Mouse (Mus musculus): ENCODE results near the gene Zkscan1. TPM values are rescaled to one million over a fixed set of nuclear protein-coding genes. Genes with fewer than 3 reads are reported as not detected.

Gene Zkscan1
- polyA plus RNA-seq, 1 experiment: 14.3 TPM

DNA sequence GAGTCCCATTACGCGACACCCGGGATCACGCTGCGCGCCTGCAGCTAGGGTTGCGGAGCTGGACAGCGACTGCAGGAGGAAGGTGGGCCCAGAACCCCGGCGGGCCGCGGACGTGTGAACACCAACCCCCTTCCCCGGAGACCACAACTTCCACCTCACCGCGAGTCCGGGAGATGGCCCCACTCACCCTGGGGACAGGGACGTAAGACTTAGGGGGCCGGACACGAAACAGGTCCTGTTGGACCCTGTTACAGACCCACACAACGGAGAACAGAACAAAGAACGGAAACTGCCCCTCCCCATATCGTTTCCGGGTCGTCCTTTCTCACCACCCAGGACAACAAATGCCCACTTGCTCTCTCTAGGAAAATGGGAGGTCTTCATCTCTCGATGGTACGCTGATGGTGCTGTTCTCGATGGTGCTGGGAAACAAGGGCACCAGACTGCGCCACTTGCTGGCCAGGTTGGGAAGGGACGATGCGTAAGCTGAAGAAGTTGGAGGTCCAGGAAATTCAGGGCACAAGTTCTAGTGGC is 70.6 kb downstream of the Zkscan1 start, which contains the start of gene Zfp113:
Gene Zfp113, minus strand, starts transcription at position 302 of the 534 bp plus-strand sequence.
- peak; percentile 88 for TF ChIP-seq CTCF (IDR thresholded peaks at IDR 0.05; ENCODE audit: extremely low read depth, insufficient read depth, low read length)
- peak; percentile 64; the same call in 1 of the 2 replicates for TF ChIP-seq POLR2A (IDR thresholded peaks at IDR 0.05; ENCODE audit: extremely low read depth, insufficient read depth, low read length)
- Histone ChIP-seq H3K4me1 (ENCODE audit: control insufficient read depth, insufficient read depth, low read length) (no peaks in the 10 kb centered on the region), H3K4me3 (ENCODE audit: insufficient read depth, low read length) (peak within 1 kb of the TSS; percentile 58), H3K27ac (ENCODE audit: insufficient read depth, low read length) (peak within 1 kb of the TSS; percentile 22)

Other genes with a start within 250 kb of the Zkscan1 start
- 1.1 and 1.3 TPM in 2 replicates for gene Pilra, start 248.8 kb upstream of the Zkscan1 start, polyA plus RNA-seq (2012; rRNA removed)
- gene Pilrb1, start 227.0 kb upstream of the Zkscan1 start, polyA plus RNA-seq (2012; rRNA removed): 0.08 TPM in 1 of 2 replicates, not detected in the other
- 0.42 and 0.44 TPM in 2 replicates for gene Pilrb2, start 213.3 kb upstream of the Zkscan1 start, polyA plus RNA-seq (2012; rRNA removed)
- gene Cyp3a13, start 163.5 kb upstream of the Zkscan1 start, polyA plus RNA-seq (2012; rRNA removed): 1.2 and 1.6 TPM in 2 replicates
- gene Gjc3, start 122.0 kb upstream of the Zkscan1 start, polyA plus RNA-seq (2012; rRNA removed): 47.0 and 57.3 TPM in 2 replicates
- gene Azgp1, start 103.6 kb upstream of the Zkscan1 start, polyA plus RNA-seq (2012; rRNA removed): 0.10 TPM in 1 of 2 replicates, not detected in the other
- not detected in 2 replicates for gene Smok3a, start 63.8 kb upstream of the Zkscan1 start, polyA plus RNA-seq (2012; rRNA removed)
- gene Smok3b, start 63.7 kb upstream of the Zkscan1 start, polyA plus RNA-seq (2012; rRNA removed): not detected in 2 replicates
- not detected in 2 replicates for gene Smok3c, start 31.9 kb upstream of the Zkscan1 start, polyA plus RNA-seq (2012; rRNA removed)
- gene Zscan21, start 31.8 kb downstream of the Zkscan1 start, polyA plus RNA-seq (2012; rRNA removed): 16.5 and 18.2 TPM in 2 replicates
- 3.9 and 5.4 TPM in 2 replicates for gene Zfp113, start 70.7 kb downstream of the Zkscan1 start, polyA plus RNA-seq (2012; rRNA removed)
- 131 and 139 TPM in 2 replicates for gene Cops6, start 76.0 kb downstream of the Zkscan1 start, polyA plus RNA-seq (2012; rRNA removed)
- 21.6 and 25.3 TPM in 2 replicates for gene Ap4m1, start 86.9 kb downstream of the Zkscan1 start, polyA plus RNA-seq (2012; rRNA removed)
- 17.1 and 19.7 TPM in 2 replicates for gene Mcm7, start 87.3 kb downstream of the Zkscan1 start, polyA plus RNA-seq (2012; rRNA removed)
- 54.3 and 55.3 TPM in 2 replicates for gene Taf6, start 102.4 kb downstream of the Zkscan1 start, polyA plus RNA-seq (2012; rRNA removed)
- 13.3 and 15.8 TPM in 2 replicates for gene Cnpy4, start 102.4 kb downstream of the Zkscan1 start, polyA plus RNA-seq (2012; rRNA removed)
- gene Mblac1, start 109.2 kb downstream of the Zkscan1 start, polyA plus RNA-seq (2012; rRNA removed): 5.7 and 7.3 TPM in 2 replicates
- not detected in 2 replicates for gene Nxpe5, start 140.8 kb downstream of the Zkscan1 start, polyA plus RNA-seq (2012; rRNA removed)
- gene Lamtor4, start 170.4 kb downstream of the Zkscan1 start, polyA plus RNA-seq (2012; rRNA removed): 162 and 163 TPM in 2 replicates
- 83.9 and 86.5 TPM in 2 replicates for gene BC037034, start 178.9 kb downstream of the Zkscan1 start, polyA plus RNA-seq (2012; rRNA removed)
- 4.2 and 4.4 TPM in 2 replicates for gene Gal3st4, start 187.8 kb downstream of the Zkscan1 start, polyA plus RNA-seq (2012; rRNA removed)
- gene Gm43720, start 194.9 kb downstream of the Zkscan1 start, polyA plus RNA-seq (2012; rRNA removed): 0.02 and 0.08 TPM in 2 replicates
- 5.6 and 6.0 TPM in 2 replicates for gene Gpc2, start 194.9 kb downstream of the Zkscan1 start, polyA plus RNA-seq (2012; rRNA removed)
- 2.8 and 3.0 TPM in 2 replicates for gene Stag3, start 195.2 kb downstream of the Zkscan1 start, polyA plus RNA-seq (2012; rRNA removed)